8 mouse cellular contexts compared by ENCODE assay signal in the genomic region with DNA sequence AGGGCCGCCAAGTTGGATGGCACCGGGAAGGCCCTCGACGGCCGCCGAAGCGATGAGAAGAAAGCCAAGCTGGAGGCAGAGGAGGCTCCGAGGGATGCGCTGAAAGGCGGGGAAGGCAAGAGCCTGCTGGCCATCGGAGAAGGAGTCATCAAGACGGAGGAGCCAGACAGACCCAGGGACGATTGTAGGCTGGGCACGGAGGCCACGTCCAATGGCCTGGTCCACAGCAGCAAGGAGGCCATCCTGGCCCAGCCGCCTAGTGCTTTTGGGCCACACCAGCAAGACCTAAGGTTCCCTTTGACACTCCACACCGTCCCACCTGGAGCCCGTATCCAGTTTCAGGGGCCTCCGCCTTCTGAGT. TPM values are rescaled to one million over a fixed set of nuclear protein-coding genes. Genes with fewer than 3 reads are reported as not detected.
DNase-seq lines count a peak whose midpoint lies in the region; ATAC-seq and TF ChIP-seq lines count a peak whose summit lies in the region.

No protein-coding gene starts in this region.

- TF ChIP-seq CTCF in spleen, adult 2 months (IDR thresholded peaks at IDR 0.05; ENCODE audit: extremely low read depth, insufficient read depth, insufficient read length, insufficient replicate concordance) = no peak

- no peak for TF ChIP-seq POLR2A in spleen, adult 2 months (IDR thresholded peaks at IDR 0.05; ENCODE audit: low read depth, low read length)

- peaks cover 14% of the 10 kb centered on the region for H3K27me3 ChIP-seq in spleen, adult 2 months (ENCODE audit: control insufficient read depth, insufficient read depth, low read length)
- H3K27me3 ChIP-seq in liver, embryonic 11.5 days (replicated peaks; ENCODE audit: control insufficient read depth, insufficient read depth, low read length) = peaks cover 14% of the 10 kb centered on the region
- H3K27me3 ChIP-seq in stomach, embryonic 16.5 days (ENCODE audit: control insufficient read depth, insufficient read depth, low read length) = no peaks in the 10 kb centered on the region

- peak overlapping the region; percentile 73; the same call in 1 of the 2 replicates for H3K4me3 ChIP-seq in spleen, adult 2 months (ENCODE audit: extremely low read depth, insufficient read depth, insufficient read length)
- H3K4me3 ChIP-seq in liver, embryonic 11.5 days (ENCODE audit: low read depth, low read length) = peak overlapping the region; percentile 65
- H3K4me3 ChIP-seq in stomach, embryonic 16.5 days (replicated peaks; ENCODE audit: low read length) = peak overlapping the region; percentile 68

- H3K9ac ChIP-seq in liver, embryonic 11.5 days (ENCODE audit: low read depth, low read length) = peak overlapping the region; percentile 74
- peak overlapping the region; percentile 96 for H3K9ac ChIP-seq in stomach, embryonic 16.5 days (ENCODE audit: low read length)

- H3K4me2 ChIP-seq in liver, embryonic 11.5 days = peak overlapping the region; percentile 78
- peak overlapping the region; percentile 93 for H3K4me2 ChIP-seq in stomach, embryonic 16.5 days (ENCODE audit: low read depth, low read length)

- peak; percentile 29; the same call in 1 of the 2 replicates for ATAC-seq in liver, embryonic 11.5 days (replicated peaks; ENCODE audit: low FRiP score)
- ATAC-seq in stomach, embryonic 16.5 days (ENCODE audit: insufficient read depth, low FRiP score) = peak; percentile 16; the same call in 1 of the 2 replicates

- peaks cover 3% of the 10 kb centered on the region; the same call in 1 of the 2 replicates for H3K4me1 ChIP-seq in spleen, adult 2 months (ENCODE audit: control insufficient read depth, insufficient read depth, insufficient read length)
- no peaks in the 10 kb centered on the region; the same call in 1 of the 2 replicates for H3K4me1 ChIP-seq in liver, embryonic 11.5 days (replicated peaks; ENCODE audit: control insufficient read depth, insufficient read depth, low read length)
- no peaks in the 10 kb centered on the region for H3K4me1 ChIP-seq in stomach, embryonic 16.5 days (ENCODE audit: control insufficient read depth, insufficient read depth, low read length)

- H3K9me3 ChIP-seq in liver, embryonic 11.5 days (ENCODE audit: control insufficient read depth, low read length) = no peaks in the 10 kb centered on the region
- peaks cover 5% of the 10 kb centered on the region for H3K9me3 ChIP-seq in stomach, embryonic 16.5 days (replicated peaks; ENCODE audit: control insufficient read depth, low read length)

- WGBS in spleen, adult 2 months = 76% methylated on average over 19 of the region's 19 CpGs
- 45% methylated on average over 19 of the region's 19 CpGs for WGBS in liver, embryonic 11.5 days
- 41% methylated on average over 19 of the region's 19 CpGs for WGBS in stomach, embryonic 16.5 days

- H3K27ac ChIP-seq in spleen, adult 2 months (ENCODE audit: insufficient read depth, low read length) = no peak overlapping the region
- no peak overlapping the region for H3K27ac ChIP-seq in liver, embryonic 11.5 days (ENCODE audit: low read depth, low read length)
- no peak overlapping the region for H3K27ac ChIP-seq in stomach, embryonic 16.5 days (ENCODE audit: low read length)

- no peaks in the 10 kb centered on the region for H3K36me3 ChIP-seq in spleen, adult 2 months (ENCODE audit: control insufficient read depth, insufficient read depth, low read length)
- H3K36me3 ChIP-seq in liver, embryonic 11.5 days (ENCODE audit: control insufficient read depth, insufficient read depth, low read length) = no peaks in the 10 kb centered on the region
- H3K36me3 ChIP-seq in stomach, embryonic 16.5 days (ENCODE audit: control insufficient read depth, insufficient read depth, low read length) = no peaks in the 10 kb centered on the region

- peak; percentile 15 for DNase-seq in adrenal gland, postnatal 10 days
- no peak for DNase-seq in adrenal gland, postnatal 4 days (ENCODE audit: low spot score in 2 of 2)
- DNase-seq in spleen, adult 2 months (ENCODE audit: low read depth in 1 of 2, low spot score in 2 of 2) = no peak
- no peak for DNase-seq in spleen, postnatal 4 days (ENCODE audit: low spot score in 2 of 2)
- DNase-seq in liver, embryonic 11.5 days (ENCODE audit: low spot score) = no peak
- DNase-seq in kidney, adult 18-20 months = no peak
- no peak for DNase-seq in thymus, postnatal 36 days

RNA-seq across cellular contexts. Expression of gene Sox30, which starts 0.8 kb away (rescaled TPM):
- total RNA-seq in adrenal gland, postnatal 10 days (2021) = under 1 TPM; 0.24 to 0.36 TPM
- under 1 TPM; 0.34 to 0.67 TPM for total RNA-seq in adrenal gland, postnatal 4 days (2021)
- polyA plus RNA-seq in spleen, adult 2 months (2012; rRNA removed) = 0.04 and 0.07 TPM in 2 replicates
- 0.05 and 0.08 TPM in 2 replicates for polyA plus RNA-seq in liver, embryonic 11.5 days (2014; fragmentation: Nextera tagmentation; extraction: Ambion mirVana)
- polyA plus RNA-seq in stomach, embryonic 16.5 days (2015; fragmentation: Nextera tagmentation; extraction: Ambion mirVana) = 0.17 TPM in 1 of 2 replicates, not detected in the other

RNA-seq across cellular contexts. Expression of gene Thg1l, which starts 25.6 kb away (rescaled TPM):
- 10 to 100 TPM; 16.6 to 19.4 TPM for total RNA-seq in adrenal gland, postnatal 10 days (2021)
- total RNA-seq in adrenal gland, postnatal 4 days (2021) = 10 to 100 TPM; 21.2 to 21.3 TPM
- 4.4 and 5.5 TPM in 2 replicates for polyA plus RNA-seq in spleen, adult 2 months (2012; rRNA removed)
- polyA plus RNA-seq in liver, embryonic 11.5 days (2014; fragmentation: Nextera tagmentation; extraction: Ambion mirVana) = 18.2 and 19.1 TPM in 2 replicates
- polyA plus RNA-seq in stomach, embryonic 16.5 days (2015; fragmentation: Nextera tagmentation; extraction: Ambion mirVana) = 10.5 and 11.0 TPM in 2 replicates

RNA-seq across cellular contexts. Expression of gene Lsm11, which starts 36.1 kb away (rescaled TPM):
- total RNA-seq in adrenal gland, postnatal 10 days (2021) = 1 to 10 TPM; 7.8 to 9.9 TPM
- 10 to 100 TPM; 10.0 to 12.4 TPM for total RNA-seq in adrenal gland, postnatal 4 days (2021)
- polyA plus RNA-seq in spleen, adult 2 months (2012; rRNA removed) = 3.4 and 4.5 TPM in 2 replicates
- polyA plus RNA-seq in liver, embryonic 11.5 days (2014; fragmentation: Nextera tagmentation; extraction: Ambion mirVana) = 7.3 and 8.3 TPM in 2 replicates
- 3.7 and 4.0 TPM in 2 replicates for polyA plus RNA-seq in stomach, embryonic 16.5 days (2015; fragmentation: Nextera tagmentation; extraction: Ambion mirVana)
